Mouse (Mus musculus): ENCODE results near the gene Fez1. TPM values are rescaled to one million over a fixed set of nuclear protein-coding genes. Genes with fewer than 3 reads are reported as not detected.

Gene Fez1
- polyA plus RNA-seq, 1 experiment from 2014 or later: 110 TPM

DNA sequence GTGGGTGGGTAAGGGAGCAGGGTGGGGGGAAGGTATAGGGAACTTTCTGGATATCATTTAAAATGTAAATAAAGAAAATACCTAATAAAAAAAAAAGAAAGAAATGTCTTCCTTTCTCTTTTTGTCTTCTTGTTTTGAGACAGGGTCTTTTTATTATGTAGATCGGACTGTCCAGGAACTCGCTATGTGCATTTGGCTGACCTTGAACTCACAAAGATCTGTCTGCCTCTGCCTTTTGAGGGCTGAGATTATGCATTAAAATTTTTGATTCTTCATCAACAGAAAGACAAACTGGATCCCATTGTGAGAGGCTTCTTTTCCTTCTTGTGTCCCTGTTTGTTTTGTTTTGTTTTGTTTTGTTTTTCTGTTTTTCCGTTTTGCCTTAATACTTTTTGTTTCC, 18.7 kb upstream of the Fez1 start:
- Histone ChIP-seq H3K27ac (replicated peaks; ENCODE audit: low read depth, low read length) (no peak overlapping the region), H3K4me2 (ENCODE audit: low read depth, low read length) (no peak overlapping the region), H3K9me3 (replicated peaks; ENCODE audit: control insufficient read depth, low read length) (no peaks in the 10 kb centered on the region), H3K36me3 (replicated peaks; ENCODE audit: control insufficient read depth, insufficient read depth, low read depth, low read length) (no peaks in the 10 kb centered on the region), H3K4me1 (ENCODE audit: control insufficient read depth, insufficient read depth, low read length) (no peaks in the 10 kb centered on the region), H3K27me3 (ENCODE audit: control insufficient read depth, insufficient read depth, low read length) (no peaks in the 10 kb centered on the region), H3K9ac (replicated peaks; ENCODE audit: low read length) (no peak overlapping the region), H3K4me3 (ENCODE audit: low read depth, low read length) (no peak overlapping the region)
- ATAC-seq (replicated peaks; ENCODE audit: insufficient number of reproducible peaks, low FRiP score, low TSS enrichment, low read depth): no peak
- DNase-seq (ENCODE audit: low spot score): no peak
- 84% methylated on average over 3 of the region's 3 CpGs for WGBS

DNA sequence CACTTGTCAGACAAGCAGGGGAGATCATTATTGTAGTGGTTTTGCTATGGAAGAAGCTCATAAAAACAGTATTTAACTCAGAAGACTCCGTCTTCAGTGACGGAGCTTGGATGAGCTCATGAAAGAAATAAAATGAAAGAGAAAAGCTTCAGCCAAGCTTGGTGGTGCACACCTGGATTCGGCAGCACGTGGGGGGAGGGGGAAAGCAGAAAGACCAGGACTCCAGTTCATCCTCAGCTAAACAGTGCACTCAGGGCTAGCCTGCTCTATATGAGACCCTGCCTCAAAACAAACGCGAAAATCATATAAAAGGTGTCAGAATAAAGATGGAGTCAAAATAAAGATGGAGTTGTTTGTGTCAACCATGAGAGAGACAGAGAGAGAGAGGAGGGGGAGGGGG, 18.3 kb upstream of the Fez1 start:
- Histone ChIP-seq H3K4me1 (ENCODE audit: control insufficient read depth, insufficient read depth, low read length) (no peaks in the 10 kb centered on the region), H3K4me3 (ENCODE audit: low read depth, low read length) (no peak overlapping the region), H3K9me3 (replicated peaks; ENCODE audit: control insufficient read depth, low read length) (no peaks in the 10 kb centered on the region), H3K4me2 (ENCODE audit: low read depth, low read length) (no peak overlapping the region), H3K27me3 (ENCODE audit: control insufficient read depth, insufficient read depth, low read length) (no peaks in the 10 kb centered on the region), H3K9ac (replicated peaks; ENCODE audit: low read length) (no peak overlapping the region), H3K36me3 (replicated peaks; ENCODE audit: control insufficient read depth, insufficient read depth, low read depth, low read length) (no peaks in the 10 kb centered on the region), H3K27ac (replicated peaks; ENCODE audit: low read depth, low read length) (no peak overlapping the region)
- no peak for DNase-seq (ENCODE audit: low spot score)
- whole genome bisulfite sequencing: 80% methylated on average over 6 of the region's 6 CpGs
- ATAC-seq (replicated peaks; ENCODE audit: insufficient number of reproducible peaks, low FRiP score, low TSS enrichment, low read depth): no peak

DNA sequence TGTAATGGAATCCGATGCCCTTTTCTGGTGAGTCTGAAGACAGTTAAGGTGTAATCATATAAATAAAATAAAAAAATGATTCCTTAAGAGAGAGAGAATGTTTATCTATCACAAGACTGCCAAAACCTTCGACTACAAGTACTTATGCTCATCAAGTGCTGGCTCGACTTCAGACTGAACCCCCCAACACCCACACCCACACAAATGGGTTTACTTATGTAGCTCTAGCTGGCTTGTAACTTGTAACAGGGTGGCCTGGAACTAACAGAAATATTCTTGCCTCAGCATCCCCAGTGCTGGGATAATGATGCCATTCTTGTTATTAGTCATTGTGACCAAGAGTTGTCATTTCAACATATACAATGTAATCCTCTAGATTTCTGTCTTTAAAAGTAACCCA, 17.7 kb upstream of the Fez1 start:
- H3K27ac ChIP-seq (replicated peaks; ENCODE audit: low read depth, low read length): no peak overlapping the region
- DNase-seq (ENCODE audit: low spot score): no peak
- H3K36me3 ChIP-seq (replicated peaks; ENCODE audit: control insufficient read depth, insufficient read depth, low read depth, low read length): no peaks in the 10 kb centered on the region
- no peak for ATAC-seq (replicated peaks; ENCODE audit: insufficient number of reproducible peaks, low FRiP score, low TSS enrichment, low read depth)
- no peaks in the 10 kb centered on the region for H3K9me3 ChIP-seq (replicated peaks; ENCODE audit: control insufficient read depth, low read length)
- 82% methylated on average over 3 of the region's 3 CpGs for WGBS
- no peak overlapping the region for H3K4me3 ChIP-seq (ENCODE audit: low read depth, low read length)
- no peak overlapping the region for H3K9ac ChIP-seq (replicated peaks; ENCODE audit: low read length)
- no peaks in the 10 kb centered on the region for H3K4me1 ChIP-seq (ENCODE audit: control insufficient read depth, insufficient read depth, low read length)
- no peak overlapping the region for H3K4me2 ChIP-seq (ENCODE audit: low read depth, low read length)
- no peaks in the 10 kb centered on the region for H3K27me3 ChIP-seq (ENCODE audit: control insufficient read depth, insufficient read depth, low read length)

DNA sequence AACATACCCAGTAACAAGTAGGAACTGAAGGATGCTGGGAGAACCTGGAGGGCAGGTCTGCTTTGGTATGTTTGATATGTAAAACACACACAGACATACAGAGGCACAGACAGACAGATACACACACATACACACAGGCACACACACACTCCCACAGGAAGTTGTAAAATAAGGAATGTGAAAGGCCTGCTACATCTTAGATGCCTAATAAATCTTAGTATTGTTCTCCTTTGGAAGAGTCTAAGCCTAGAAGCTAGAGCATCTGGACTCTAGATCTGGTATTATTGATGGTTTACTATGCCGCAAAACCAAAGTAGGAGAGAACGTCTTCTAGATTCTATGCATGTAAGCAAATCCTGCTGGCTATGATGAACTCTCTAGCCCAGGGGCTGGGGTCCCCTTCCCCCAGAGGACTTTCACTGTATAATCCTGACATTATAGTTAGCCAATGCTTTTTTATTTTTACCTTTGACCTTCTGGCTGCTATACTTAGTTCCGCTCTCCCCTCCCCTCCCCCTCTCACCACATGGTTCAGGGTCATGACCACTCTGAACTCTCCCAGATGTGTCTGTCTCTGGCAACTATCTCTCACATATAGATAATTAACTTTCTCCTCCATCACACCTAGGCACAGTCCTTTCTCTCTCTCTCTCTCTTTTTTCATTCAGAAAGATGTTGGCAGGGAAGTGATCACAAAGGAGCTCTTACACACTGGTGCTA, 16.2 kb upstream of the Fez1 start:
- H3K27me3 ChIP-seq (ENCODE audit: control insufficient read depth, insufficient read depth, low read length): no peaks in the 10 kb centered on the region
- no peak overlapping the region for H3K4me3 ChIP-seq (ENCODE audit: low read depth, low read length)
- H3K9me3 ChIP-seq (replicated peaks; ENCODE audit: control insufficient read depth, low read length): no peaks in the 10 kb centered on the region
- 81% methylated on average over 3 of the region's 3 CpGs for WGBS
- DNase-seq (ENCODE audit: low spot score): no peak
- ATAC-seq (replicated peaks; ENCODE audit: insufficient number of reproducible peaks, low FRiP score, low TSS enrichment, low read depth): no peak
- H3K36me3 ChIP-seq (replicated peaks; ENCODE audit: control insufficient read depth, insufficient read depth, low read depth, low read length): no peaks in the 10 kb centered on the region
- H3K27ac ChIP-seq (replicated peaks; ENCODE audit: low read depth, low read length): no peak overlapping the region
- no peak overlapping the region for H3K4me2 ChIP-seq (ENCODE audit: low read depth, low read length)
- H3K4me1 ChIP-seq (ENCODE audit: control insufficient read depth, insufficient read depth, low read length): no peaks in the 10 kb centered on the region
- no peak overlapping the region for H3K9ac ChIP-seq (replicated peaks; ENCODE audit: low read length)

DNA sequence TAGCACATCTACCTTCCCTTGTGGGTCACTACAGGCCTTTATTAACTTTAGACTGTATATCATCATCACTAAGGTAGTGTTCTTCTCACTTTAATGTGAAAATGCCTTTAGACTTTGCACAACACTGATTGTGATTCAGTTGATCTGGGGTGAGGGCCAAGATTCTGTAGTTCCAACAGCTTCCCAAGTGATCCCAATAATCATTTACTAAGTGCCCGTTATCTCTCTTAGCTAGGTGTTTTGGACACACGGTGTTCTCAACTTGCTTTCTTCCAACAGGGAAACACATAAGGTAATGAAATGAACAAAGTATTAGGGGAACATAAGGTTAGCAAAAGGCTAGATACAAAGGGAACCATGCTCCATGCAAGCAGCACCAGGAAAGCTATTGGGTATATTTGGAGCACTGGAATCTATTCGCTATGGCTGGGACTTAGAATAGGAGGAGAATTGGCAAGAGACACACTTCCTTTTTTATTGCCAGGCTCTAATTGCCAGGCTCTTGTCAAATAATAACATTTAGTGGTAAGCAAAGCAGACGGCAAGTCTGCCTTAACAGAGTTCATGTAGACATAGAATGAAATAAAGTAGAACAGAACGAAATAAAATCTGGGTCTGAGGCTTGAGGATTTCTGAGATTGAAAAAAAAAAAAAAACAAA, 13.4 kb upstream of the Fez1 start:
- Histone ChIP-seq H3K36me3 (replicated peaks; ENCODE audit: control insufficient read depth, insufficient read depth, low read depth, low read length) (no peaks in the 10 kb centered on the region), H3K27ac (replicated peaks; ENCODE audit: low read depth, low read length) (no peak overlapping the region), H3K4me2 (ENCODE audit: low read depth, low read length) (no peak overlapping the region), H3K4me1 (ENCODE audit: control insufficient read depth, insufficient read depth, low read length) (no peaks in the 10 kb centered on the region), H3K4me3 (ENCODE audit: low read depth, low read length) (no peak overlapping the region), H3K9me3 (replicated peaks; ENCODE audit: control insufficient read depth, low read length) (no peaks in the 10 kb centered on the region), H3K9ac (replicated peaks; ENCODE audit: low read length) (no peak overlapping the region), H3K27me3 (ENCODE audit: control insufficient read depth, insufficient read depth, low read length) (no peaks in the 10 kb centered on the region)
- ATAC-seq (replicated peaks; ENCODE audit: insufficient number of reproducible peaks, low FRiP score, low TSS enrichment, low read depth) (no peak), DNase-seq (ENCODE audit: low spot score) (no peak)
- 91% methylated on average over 5 of the region's 5 CpGs for WGBS

DNA sequence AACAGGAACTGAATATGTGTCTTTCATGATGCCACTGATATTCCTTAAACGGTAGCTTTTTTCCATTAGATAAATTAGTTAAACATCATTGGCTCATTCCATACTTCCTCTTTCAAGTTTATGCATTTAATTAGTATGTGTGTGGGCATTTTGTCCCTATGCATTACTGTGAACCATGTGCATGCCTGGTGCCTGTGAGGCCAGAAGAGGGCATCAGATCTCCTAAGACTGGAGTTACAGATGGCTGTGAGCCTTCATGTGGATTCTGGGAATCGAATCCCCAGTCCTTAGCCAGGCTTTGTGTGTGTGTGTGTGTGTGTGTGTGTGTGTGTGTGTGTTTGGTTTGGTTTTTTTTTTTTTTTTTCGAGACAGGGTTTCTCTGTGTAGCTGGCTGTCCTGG, 7.2 kb upstream of the Fez1 start:
- H3K9ac ChIP-seq (replicated peaks; ENCODE audit: low read length): no peak overlapping the region
- DNase-seq (ENCODE audit: low spot score): no peak

DNA sequence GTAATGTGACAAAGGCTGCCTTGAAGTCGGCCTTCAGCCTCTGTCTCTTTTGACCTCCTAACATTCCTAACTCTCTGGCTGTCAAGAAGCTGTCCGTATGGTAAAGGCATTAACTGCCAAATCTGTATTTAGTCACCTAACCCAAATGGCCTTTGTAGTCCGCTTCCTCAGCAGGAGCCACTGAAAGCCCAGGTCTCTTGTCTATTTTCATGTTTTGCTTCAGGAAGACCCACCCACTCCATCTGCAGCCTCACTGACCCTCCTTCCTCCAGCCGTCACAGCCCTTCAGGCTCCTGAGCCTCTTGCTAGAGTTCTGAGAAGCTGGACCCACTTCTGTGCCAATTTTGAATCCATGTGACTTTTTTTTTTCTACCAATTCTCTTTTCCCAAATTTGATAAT, 2.8 kb upstream of the Fez1 start:
- no peak overlapping the region for H3K27ac ChIP-seq (replicated peaks; ENCODE audit: low read depth, low read length)
- no peak overlapping the region for H3K9ac ChIP-seq (replicated peaks; ENCODE audit: low read length)
- DNase-seq (ENCODE audit: low spot score): no peak
- H3K4me3 ChIP-seq (ENCODE audit: low read depth, low read length): no peak overlapping the region
- H3K27me3 ChIP-seq (ENCODE audit: control insufficient read depth, insufficient read depth, low read length): no peaks in the 10 kb centered on the region
- no peaks in the 10 kb centered on the region for H3K36me3 ChIP-seq (replicated peaks; ENCODE audit: control insufficient read depth, insufficient read depth, low read depth, low read length)
- no peaks in the 10 kb centered on the region for H3K4me1 ChIP-seq (ENCODE audit: control insufficient read depth, insufficient read depth, low read length)
- WGBS: 50% methylated on average over 4 of the region's 4 CpGs
- no peaks in the 10 kb centered on the region for H3K9me3 ChIP-seq (replicated peaks; ENCODE audit: control insufficient read depth, low read length)
- no peak for ATAC-seq (replicated peaks; ENCODE audit: insufficient number of reproducible peaks, low FRiP score, low TSS enrichment, low read depth)
- H3K4me2 ChIP-seq (ENCODE audit: low read depth, low read length): no peak overlapping the region

More for the DNA sequence above, 7.2 kb upstream of the Fez1 start:
- Histone ChIP-seq H3K4me2 (ENCODE audit: low read depth, low read length) (no peak overlapping the region), H3K4me1 (ENCODE audit: control insufficient read depth, insufficient read depth, low read length) (no peaks in the 10 kb centered on the region), H3K27ac (replicated peaks; ENCODE audit: low read depth, low read length) (no peak overlapping the region), H3K4me3 (ENCODE audit: low read depth, low read length) (no peak overlapping the region), H3K36me3 (replicated peaks; ENCODE audit: control insufficient read depth, insufficient read depth, low read depth, low read length) (no peaks in the 10 kb centered on the region), H3K9me3 (replicated peaks; ENCODE audit: control insufficient read depth, low read length) (no peaks in the 10 kb centered on the region), H3K27me3 (ENCODE audit: control insufficient read depth, insufficient read depth, low read length) (no peaks in the 10 kb centered on the region)
- WGBS: 73% methylated on average over 3 of the region's 3 CpGs
- ATAC-seq (replicated peaks; ENCODE audit: insufficient number of reproducible peaks, low FRiP score, low TSS enrichment, low read depth): no peak

DNA sequence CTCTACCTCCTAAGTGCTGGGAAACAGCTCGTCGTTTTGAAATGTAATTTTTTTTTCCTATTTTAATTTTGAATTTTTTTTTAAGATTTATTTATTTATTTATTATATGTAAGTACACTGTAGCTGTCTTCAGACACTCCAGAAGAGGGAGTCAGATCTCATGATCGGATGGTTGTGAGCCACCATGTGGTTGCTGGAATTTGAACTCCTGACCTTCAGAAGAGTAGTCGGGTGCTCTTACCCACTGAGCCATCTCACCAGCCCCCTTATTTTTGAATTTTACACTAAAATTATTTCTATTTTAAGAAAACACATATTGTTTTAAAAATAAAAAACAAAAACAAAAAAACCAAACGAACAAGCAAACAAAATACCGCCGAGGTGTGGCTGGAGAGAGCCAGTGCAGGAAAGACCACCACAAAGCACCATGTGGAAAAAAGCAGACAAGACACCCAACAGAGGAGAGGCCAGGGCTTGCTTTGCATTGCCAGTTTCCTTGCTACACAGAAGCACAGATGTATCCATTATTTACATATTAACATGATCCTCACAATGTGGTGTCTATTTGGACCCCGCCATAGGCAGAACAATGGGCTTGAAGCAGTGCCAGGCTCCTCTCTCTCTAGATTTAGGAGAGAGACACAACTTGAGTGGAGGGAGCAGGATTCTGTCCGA, 558 bp upstream of the Fez1 start:
- peak overlapping the region; percentile 30; the same call in 1 of the 2 replicates for H3K4me2 ChIP-seq (ENCODE audit: low read depth, low read length)

More for the DNA sequence above, 558 bp upstream of the Fez1 start:
- Histone ChIP-seq H3K4me1 (ENCODE audit: control insufficient read depth, insufficient read depth, low read length) (no peaks in the 10 kb centered on the region), H3K9ac (replicated peaks; ENCODE audit: low read length) (peak overlapping the region; percentile 33; the same call in 1 of the 2 replicates), H3K4me3 (ENCODE audit: low read depth, low read length) (no peak overlapping the region), H3K27me3 (ENCODE audit: control insufficient read depth, insufficient read depth, low read length) (no peaks in the 10 kb centered on the region), H3K27ac (replicated peaks; ENCODE audit: low read depth, low read length) (peak overlapping the region; percentile 15; the same call in 1 of the 2 replicates), H3K36me3 (replicated peaks; ENCODE audit: control insufficient read depth, insufficient read depth, low read depth, low read length) (no peaks in the 10 kb centered on the region), H3K9me3 (replicated peaks; ENCODE audit: control insufficient read depth, low read length) (no peaks in the 10 kb centered on the region)
- 30% methylated on average over 9 of the region's 9 CpGs for WGBS
- peak; percentile 86 for ATAC-seq (replicated peaks; ENCODE audit: insufficient number of reproducible peaks, low FRiP score, low TSS enrichment, low read depth)
- DNase-seq (ENCODE audit: low spot score): peak; percentile 46
